Mouse (Mus musculus) liver, embryonic 14.5 days (tissue): ENCODE results near the gene Bdnf.

Experiments used
- CTCF ChIP-seq: IDR thresholded peaks from 2 replicates; pipeline ENCODE4 v1.5.1; 2016; ENCODE audit warnings: antibody characterized with exemption, low read depth, control low read depth
- EP300 ChIP-seq: IDR thresholded peaks from 2 replicates; pipeline ENCODE4 v1.6.1; 2016; ENCODE audit warnings: antibody characterized with exemption, low read depth

DNA sequence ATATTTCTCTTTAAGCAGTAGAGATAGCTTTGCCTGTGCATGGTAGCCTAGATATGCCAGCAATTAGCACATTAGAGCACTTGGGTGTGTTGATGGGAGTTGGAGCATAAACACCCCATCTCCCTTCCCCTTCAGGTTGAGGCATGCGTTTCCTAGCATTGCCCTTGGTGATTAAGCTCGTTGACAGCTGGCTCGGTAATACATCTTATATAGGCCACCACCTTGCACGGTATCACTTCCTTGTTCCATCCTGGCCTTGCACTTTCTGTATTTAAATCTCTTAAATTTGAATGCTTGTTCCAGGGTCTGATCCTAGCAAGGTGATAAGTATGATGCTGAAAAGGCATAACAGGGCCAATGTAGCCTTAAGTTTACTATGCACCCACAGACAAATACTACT, 74.3 kb downstream of the Bdnf start:
- no peak for TF ChIP-seq CTCF
- TF ChIP-seq EP300, result no peak
